Mouse (Mus musculus) heart, embryonic 13.5 days (tissue): Measurements from ENCODE around the gene Svbp. TPM values are rescaled to one million over a fixed set of nuclear protein-coding genes. Genes with fewer than 3 reads are reported as not detected.
A peak's percentile ranks its signal among the peaks of the same experiment; 100 is the strongest.

ENCODE experiments used
- ATAC-seq: fragments of 200-750 bp; cut with Nextera tagmentation; 2 replicates; pipeline ENCODE4 v1.8.0; 2017; ENCODE audit warnings: moderate TSS enrichment; ENCODE audit not compliant: insufficient number of reproducible peaks, low FRiP score, low TSS enrichment; ENCODE audit errors: extremely low read depth
- H3K27ac ChIP-seq: fragments of 300-500 bp; sonication (generic); replicated peaks from 2 replicates; pipeline ENCODE4 v1.5.1; 2015; ENCODE audit warnings: moderate library complexity, mild to moderate bottlenecking, inconsistent platforms
- H3K27me3 ChIP-seq: fragments of 300-500 bp; sonication (generic); replicated peaks from 2 replicates; pipeline ENCODE4 v1.6.1; 2015; ENCODE audit warnings: mild to moderate bottlenecking, inconsistent platforms
- H3K36me3 ChIP-seq: fragments of 300-500 bp; sonication (generic); 2 replicates; pipeline ENCODE4 v1.6.1; 2015; ENCODE audit warnings: mild to moderate bottlenecking, inconsistent platforms
- H3K4me1 ChIP-seq: fragments of 300-500 bp; sonication (generic); 2 replicates; pipeline ENCODE4 v1.6.1; 2015; ENCODE audit warnings: inconsistent platforms
- H3K4me2 ChIP-seq: fragments of 300-500 bp; sonication (generic); 2 replicates; pipeline ENCODE4 v1.6.1; 2015; ENCODE audit warnings: inconsistent platforms, mild to moderate bottlenecking, moderate library complexity
- H3K4me3 ChIP-seq: fragments of 300-500 bp; sonication (generic); 2 replicates; pipeline ENCODE4 v1.5.1; 2015; ENCODE audit warnings: moderate library complexity, mild to moderate bottlenecking, inconsistent platforms
- H3K9ac ChIP-seq: fragments of 300-500 bp; sonication (generic); 2 replicates; pipeline ENCODE4 v1.6.1; 2015; ENCODE audit warnings: inconsistent platforms, mild to moderate bottlenecking, moderate library complexity
- H3K9me3 ChIP-seq: fragments of 300-500 bp; sonication (generic); 2 replicates; pipeline ENCODE4 v1.6.1; 2016; ENCODE audit warnings: inconsistent platforms
- WGBS: fragments of 180-500 bp; shearing (Covaris S2); methylation state at CpG from one replicate; pipeline ENCODE4 v1.1.7; 2015; ENCODE audit warnings: mixed read lengths; 5-methylcytosine and 5-hydroxymethylcytosine counted together
- polyA plus RNA-seq: library from polyadenylated mRNA; unstranded; fragments of >200 nt; fragmentation: Nextera tagmentation; extraction: Ambion mirVana; gene quantifications from 2 replicates; pipeline ENCODE4 v1.2.1, GENCODE M21; 2015

Svbp gene
- polyA plus RNA-seq, 1 experiment from 2014 or later: 124 TPM

- Histone ChIP-seq H3K27ac (peak within 1 kb of the TSS; percentile 48), H3K9ac (peak within 1 kb of the TSS; percentile 63; the same call in 1 of the 2 replicates), H3K27me3 (peaks cover 12% of the 10 kb centered on the region; the same call in 1 of the 2 replicates), H3K4me3 (peak within 1 kb of the TSS; percentile 31), H3K9me3 (no peaks in the 10 kb centered on the region), H3K4me2 (peak within 1 kb of the TSS; percentile 41), H3K4me1 (peaks cover 8% of the 10 kb centered on the region; the same call in 1 of the 2 replicates), H3K36me3 (no peaks in the 10 kb centered on the region)
- peak; percentile 69; the same call in 1 of the 2 replicates for ATAC-seq
- 54% methylated on average over 6 of the region's 6 CpGs for WGBS
Measured at GRCm38 (mm10) chr4:119189864-119190263, 5.2 kb upstream of the Svbp start, which contains the start of gene Ermap. Gene Ermap (minus strand): TSS chr4:119190011.

GRCm38 (mm10) chr4:119190618-119191017 is 4.5 kb upstream of the Svbp start:
- peak overlapping the region; percentile 40 for H3K4me2 ChIP-seq
- H3K4me1 ChIP-seq: peaks cover 8% of the 10 kb centered on the region
- no peaks in the 10 kb centered on the region for H3K9me3 ChIP-seq
- no peaks in the 10 kb centered on the region for H3K36me3 ChIP-seq
- WGBS: 63% methylated on average over 8 of the region's 8 CpGs
- peak overlapping the region; percentile 48; the same call in 1 of the 2 replicates for H3K27ac ChIP-seq
- H3K4me3 ChIP-seq: no peak overlapping the region
- H3K27me3 ChIP-seq: peaks cover 12% of the 10 kb centered on the region; the same call in 1 of the 2 replicates
- no peak for ATAC-seq
- H3K9ac ChIP-seq: no peak overlapping the region

- Histone ChIP-seq H3K4me1 (peaks cover 15% of the 10 kb centered on the region), H3K4me3 (no peak overlapping the region), H3K4me2 (peak overlapping the region; percentile 40), H3K27ac (peak overlapping the region; percentile 48; the same call in 1 of the 2 replicates), H3K36me3 (no peaks in the 10 kb centered on the region), H3K27me3 (peaks cover 12% of the 10 kb centered on the region; the same call in 1 of the 2 replicates), H3K9ac (no peak overlapping the region), H3K9me3 (no peaks in the 10 kb centered on the region)
- WGBS: 66% methylated on average over 3 of the region's 3 CpGs
- ATAC-seq: no peak
Measured at GRCm38 (mm10) chr4:119191273-119191672, 3.8 kb upstream of the Svbp start.

- WGBS: 88% methylated on average over 4 of the region's 4 CpGs
Measured at GRCm38 (mm10) chr4:119192757-119193156, 2.3 kb upstream of the Svbp start.

GRCm38 (mm10) chr4:119195582-119196320 is 645 bp downstream of the Svbp start:
- Histone ChIP-seq H3K9me3 (no peaks in the 10 kb centered on the region), H3K27ac (peak overlapping the region; percentile 73), H3K4me3 (peak overlapping the region; percentile 81), H3K27me3 (no peaks in the 10 kb centered on the region), H3K36me3 (peaks cover 30% of the 10 kb centered on the region), H3K4me2 (peak overlapping the region; percentile 71), H3K4me1 (peaks cover 32% of the 10 kb centered on the region), H3K9ac (peak overlapping the region; percentile 92)
- 13% methylated on average over 18 of the region's 18 CpGs for WGBS
- ATAC-seq: no peak

More at GRCm38 (mm10) chr4:119192757-119193156, 2.3 kb upstream of the Svbp start:
- Histone ChIP-seq H3K4me2 (no peak overlapping the region), H3K4me1 (peaks cover 29% of the 10 kb centered on the region), H3K36me3 (peaks cover 8% of the 10 kb centered on the region; the same call in 1 of the 2 replicates), H3K4me3 (no peak overlapping the region), H3K27me3 (peaks cover 5% of the 10 kb centered on the region; the same call in 1 of the 2 replicates), H3K9me3 (no peaks in the 10 kb centered on the region), H3K9ac (no peak overlapping the region), H3K27ac (no peak overlapping the region)
- ATAC-seq: no peak

GRCm38 (mm10) chr4:119198105-119198504 is 3.0 kb downstream of the Svbp start:
- Histone ChIP-seq H3K4me1 (peaks cover 32% of the 10 kb centered on the region), H3K27me3 (no peaks in the 10 kb centered on the region), H3K9me3 (no peaks in the 10 kb centered on the region), H3K9ac (0 out of 2 replicates have a peak overlapping the region, but pooled peaks have one; percentile 26), H3K4me2 (no peak overlapping the region), H3K27ac (no peak overlapping the region), H3K4me3 (no peak overlapping the region), H3K36me3 (peaks cover 44% of the 10 kb centered on the region)
- WGBS: 82% methylated on average over 6 of the region's 6 CpGs
- ATAC-seq: no peak

- Histone ChIP-seq H3K9me3 (no peaks in the 10 kb centered on the region), H3K36me3 (peaks cover 20% of the 10 kb centered on the region), H3K9ac (no peak overlapping the region), H3K4me3 (no peak overlapping the region), H3K27me3 (no peaks in the 10 kb centered on the region), H3K4me1 (no peaks in the 10 kb centered on the region), H3K27ac (no peak overlapping the region), H3K4me2 (no peak overlapping the region)
- WGBS: 18% methylated on average over 8 of the region's 8 CpGs
- no peak for ATAC-seq
Measured at GRCm38 (mm10) chr4:119204672-119205071, 9.6 kb downstream of the Svbp start.

- no peaks in the 10 kb centered on the region for H3K36me3 ChIP-seq
- 63% methylated on average over 8 of the region's 8 CpGs for WGBS
Measured at GRCm38 (mm10) chr4:119216667-119217066, 21.6 kb downstream of the Svbp start.

GRCm38 (mm10) chr4:119218169-119218568 is 23.1 kb downstream of the Svbp start, which contains the start of gene Tmem269:
Gene Tmem269 (minus strand): TSS chr4:119218217.
- no peak for ATAC-seq
- 12% methylated on average over 11 of the region's 11 CpGs for WGBS

More at GRCm38 (mm10) chr4:119216667-119217066, 21.6 kb downstream of the Svbp start:
- Histone ChIP-seq H3K4me1 (peaks cover 25% of the 10 kb centered on the region), H3K27me3 (no peaks in the 10 kb centered on the region; the same call in 1 of the 2 replicates), H3K4me2 (no peak overlapping the region), H3K4me3 (no peak overlapping the region), H3K27ac (no peak overlapping the region), H3K9ac (no peak overlapping the region), H3K9me3 (no peaks in the 10 kb centered on the region)
- ATAC-seq: no peak

GRCm38 (mm10) chr4:119223696-119224095 is 28.6 kb downstream of the Svbp start:
- Histone ChIP-seq H3K36me3 (peaks cover 55% of the 10 kb centered on the region), H3K27ac (no peak overlapping the region), H3K9me3 (no peaks in the 10 kb centered on the region), H3K9ac (no peak overlapping the region), H3K4me1 (0 out of 2 replicates have a peak, but pooled peaks cover under 1% of the 10 kb centered on the region), H3K4me2 (no peak overlapping the region), H3K4me3 (no peak overlapping the region), H3K27me3 (no peaks in the 10 kb centered on the region)
- no peak for ATAC-seq
- WGBS: 87% methylated on average over 1 of the region's 1 CpGs

More at GRCm38 (mm10) chr4:119218169-119218568, 23.1 kb downstream of the Svbp start, which contains the start of gene Tmem269:
- H3K4me3 ChIP-seq: no peak within 1 kb of the TSS
- H3K4me2 ChIP-seq: no peak within 1 kb of the TSS
- no peaks in the 10 kb centered on the region; the same call in 1 of the 2 replicates for H3K36me3 ChIP-seq
- peaks cover 25% of the 10 kb centered on the region for H3K4me1 ChIP-seq
- H3K27ac ChIP-seq: no peak within 1 kb of the TSS
- no peak within 1 kb of the TSS for H3K9ac ChIP-seq
- no peaks in the 10 kb centered on the region; the same call in 1 of the 2 replicates for H3K27me3 ChIP-seq
- H3K9me3 ChIP-seq: no peaks in the 10 kb centered on the region

- H3K9ac ChIP-seq: no peak overlapping the region
- H3K4me3 ChIP-seq: no peak overlapping the region
- WGBS: 79% methylated on average over 3 of the region's 3 CpGs
- peaks cover 56% of the 10 kb centered on the region for H3K36me3 ChIP-seq
- no peaks in the 10 kb centered on the region for H3K27me3 ChIP-seq
- H3K4me2 ChIP-seq: no peak overlapping the region
- H3K9me3 ChIP-seq: no peaks in the 10 kb centered on the region
- no peak overlapping the region for H3K27ac ChIP-seq
- no peak for ATAC-seq
- H3K4me1 ChIP-seq: no peaks in the 10 kb centered on the region
Measured at GRCm38 (mm10) chr4:119224534-119224933, 29.4 kb downstream of the Svbp start.
